Mouse (Mus musculus) embryonic fibroblast, embryonic 13.5 days (primary cell): ENCODE measurements around the gene 1810009A15Rik.

Experiments used
- CTCF ChIP-seq: IDR thresholded peaks from 2 replicates; pipeline ENCODE4 v1.5.1; 2011; ENCODE audit warnings: mild to moderate bottlenecking, control low read depth, low read length, moderate library complexity, borderline replicate concordance; ENCODE audit not compliant: insufficient read depth
- POLR2A ChIP-seq: IDR thresholded peaks from 2 replicates; pipeline ENCODE4 v1.6.1; 2011; ENCODE audit warnings: low read depth, mild to moderate bottlenecking, control low read depth, low read length, moderate library complexity

GRCm38 (mm10) chr19:8919000-8919399, 30.3 kb downstream of the 1810009A15Rik start:
- TF ChIP-seq CTCF (no peak), POLR2A (no peak)
